Mouse (Mus musculus): ENCODE results near the gene Stk38.

DNA sequence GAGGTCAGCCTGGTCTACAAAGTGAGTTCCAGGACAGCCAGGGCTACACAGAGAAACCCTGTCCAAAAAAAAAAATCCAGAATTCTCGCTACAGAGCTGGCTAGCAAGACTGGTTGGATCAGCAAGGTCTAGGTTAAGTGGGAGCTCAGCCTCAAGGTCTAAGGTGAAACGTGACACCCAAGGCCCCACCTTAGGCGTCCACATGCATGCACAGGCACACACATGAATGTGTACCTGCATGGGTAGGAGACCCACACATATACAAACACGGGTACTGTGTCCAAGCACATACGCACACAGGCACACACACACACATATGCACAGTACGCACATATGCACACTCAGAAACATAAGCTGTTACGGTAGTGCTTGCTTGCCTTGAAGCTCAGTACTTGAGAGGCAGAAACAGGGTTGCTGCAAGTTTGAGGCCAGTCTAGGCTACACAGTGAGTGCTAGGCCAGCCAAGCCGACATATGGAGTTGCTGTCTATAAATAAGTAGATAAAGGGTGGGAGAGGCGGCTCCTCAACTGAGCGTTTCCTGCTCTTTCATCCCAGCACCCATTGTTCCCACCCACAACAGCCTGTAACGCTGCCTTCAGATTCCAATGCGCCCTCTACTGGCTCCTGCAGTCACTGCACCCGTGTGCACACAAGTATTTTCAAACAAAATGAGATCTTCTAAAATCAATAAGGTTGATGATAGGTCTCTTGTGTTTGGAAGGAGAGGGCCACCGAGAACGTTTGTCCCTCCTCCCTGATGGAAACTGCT lies 80.7 kb downstream of the Stk38 start:
- TF ChIP-seq GATA1 (IDR thresholded peaks at IDR 0.05; ENCODE audit: borderline replicate concordance, low read length) (no peak), FLI1 (IDR thresholded peaks at IDR 0.05; ENCODE audit: low read length) (no peak)

All from megakaryocyte, embryonic 14.5 days (primary cell).